Comparison of ENCODE assay signal across 8 mouse cellular contexts in genomic region chr7:126585717-126586116, GRCm38 (mm10). TPM values are rescaled to one million over a fixed set of nuclear protein-coding genes. Genes with fewer than 3 reads are reported as not detected.
DNase-seq lines count a peak whose midpoint lies in the region; ATAC-seq and TF ChIP-seq lines count a peak whose summit lies in the region.

Gene Cln3 (minus strand): TSS chr7:126585817.

- H3K27me3 ChIP-seq in heart, postnatal 0 days (ENCODE audit: control insufficient read depth, insufficient read depth, low read length): no peaks in the 10 kb centered on the region
- H3K27me3 ChIP-seq in neural tube, embryonic 15.5 days (replicated peaks): peaks cover 15% of the 10 kb centered on the region; the same call in 1 of the 2 replicates

- H3K4me1 ChIP-seq in heart, postnatal 0 days (ENCODE audit: control insufficient read depth, insufficient read depth): peaks cover 9% of the 10 kb centered on the region; the same call in 1 of the 2 replicates
- peaks cover 35% of the 10 kb centered on the region for H3K4me1 ChIP-seq in neural tube, embryonic 15.5 days

- H3K4me3 ChIP-seq in left cerebral cortex, adult 2 months: no peak within 1 kb of the TSS
- H3K4me3 ChIP-seq in heart, postnatal 0 days (ENCODE audit: low read depth, low read length): no peak within 1 kb of the TSS
- no peak within 1 kb of the TSS for H3K4me3 ChIP-seq in neural tube, embryonic 15.5 days (replicated peaks)

- no peak within 1 kb of the TSS for H3K27ac ChIP-seq in left cerebral cortex, adult 2 months
- no peak within 1 kb of the TSS for H3K27ac ChIP-seq in heart, postnatal 0 days (ENCODE audit: low read depth)
- H3K27ac ChIP-seq in neural tube, embryonic 15.5 days (replicated peaks): no peak within 1 kb of the TSS

- DNase-seq in left cerebral cortex, adult 2 months (ENCODE audit: extremely low spot score in 1 of 2, low spot score in 2 of 2): no peak
- DNase-seq in left cerebral cortex, adult 9 months (ENCODE audit: low spot score in 2 of 2): no peak
- no peak for DNase-seq in brain, embryonic 14.5 days (ENCODE audit: low read depth)
- no peak for DNase-seq in heart, postnatal 0 days (ENCODE audit: low spot score)
- no peak for DNase-seq in left cerebral cortex, postnatal 4 days
- DNase-seq in embryo, embryonic 9.5 days (ENCODE audit: extremely low spot score): no peak
- no peak for DNase-seq in right cerebral cortex, adult 2 months (ENCODE audit: low spot score in 2 of 2)

- H3K9ac ChIP-seq in heart, postnatal 0 days (replicated peaks; ENCODE audit: low read depth, low read length): no peak within 1 kb of the TSS
- H3K9ac ChIP-seq in neural tube, embryonic 15.5 days (replicated peaks): no peak within 1 kb of the TSS

- 64% methylated on average over 6 of the region's 6 CpGs for WGBS in heart, postnatal 0 days
- WGBS in neural tube, embryonic 15.5 days: 81% methylated on average over 6 of the region's 6 CpGs

- no peaks in the 10 kb centered on the region for H3K9me3 ChIP-seq in heart, postnatal 0 days (replicated peaks; ENCODE audit: control insufficient read depth, low read length)
- no peaks in the 10 kb centered on the region for H3K9me3 ChIP-seq in neural tube, embryonic 15.5 days (replicated peaks)

- TF ChIP-seq EP300 in heart, postnatal 0 days (IDR thresholded peaks at IDR 0.05; ENCODE audit: low read depth): no peak

- no peak within 1 kb of the TSS for H3K4me2 ChIP-seq in heart, postnatal 0 days (ENCODE audit: low read depth, low read length)
- no peak within 1 kb of the TSS for H3K4me2 ChIP-seq in neural tube, embryonic 15.5 days

- TF ChIP-seq CTCF in left cerebral cortex, adult 2 months (IDR thresholded peaks at IDR 0.05): no peak
- TF ChIP-seq CTCF in brain, embryonic 14.5 days (IDR thresholded peaks at IDR 0.05; ENCODE audit: borderline replicate concordance, extremely low read depth, insufficient read depth, insufficient read length): no peak
- TF ChIP-seq CTCF in heart, postnatal 0 days (IDR thresholded peaks at IDR 0.05; ENCODE audit: low read depth): no peak

- no peaks in the 10 kb centered on the region for H3K36me3 ChIP-seq in heart, postnatal 0 days (replicated peaks; ENCODE audit: control insufficient read depth, insufficient read depth, low read length)
- no peaks in the 10 kb centered on the region for H3K36me3 ChIP-seq in neural tube, embryonic 15.5 days

- intact Hi-C loops in left cerebral cortex, adult 2 months (cut with DNase I): loop anchor here (2.0 kb wide), 1 partner anchor 51 kb away; no protein-coding TSS in a partner anchor
- intact Hi-C loops in left cerebral cortex, postnatal 4 days (cut with DNase I): no loop called here

- TF ChIP-seq POLR2A in brain, embryonic 14.5 days (IDR thresholded peaks at IDR 0.05; ENCODE audit: borderline replicate concordance, extremely low read depth, insufficient read depth, insufficient read length, poor library complexity, severe bottlenecking): no peak

- no peak for ATAC-seq in heart, postnatal 0 days (ENCODE audit: insufficient read depth, low read depth)
- ATAC-seq in neural tube, embryonic 15.5 days (ENCODE audit: low FRiP score): no peak

RNA-seq across cellular contexts. Expression of gene Cln3, which starts in this region (rescaled TPM):
- 10 to 100 TPM; 24.4 to 30.8 TPM for total RNA-seq in left cerebral cortex, adult 2 months (2021)
- 45.5 and 64.3 TPM in 2 replicates for polyA plus RNA-seq in brain, embryonic 14.5 days (2012; rRNA removed)
- total RNA-seq in heart, postnatal 0 days (2014; rRNA removed; ENCODE audit: low replicate concordance): 14.8 and 17.1 TPM in 2 replicates
- polyA plus RNA-seq in heart, postnatal 0 days (2015; fragmentation: Nextera tagmentation; extraction: Ambion mirVana): 14.9 and 17.0 TPM in 2 replicates
- total RNA-seq in left cerebral cortex, postnatal 4 days (2021): 10 to 100 TPM; 26.5 to 32.0 TPM
- polyA plus RNA-seq in neural tube, embryonic 15.5 days (2015; fragmentation: Nextera tagmentation; extraction: Ambion mirVana): 32.6 and 32.7 TPM in 2 replicates
